Mouse (Mus musculus): ENCODE results near the gene Cit.

GRCm38 (mm10) chr5:115835291-115835690, 9.8 kb upstream of the Cit start:
- TF ChIP-seq POLR2A (IDR thresholded peaks at IDR 0.05; ENCODE audit: insufficient read length, low read depth) (no peak), MYOG (IDR thresholded peaks at IDR 0.05; ENCODE audit: control insufficient read depth in 1 of 3, insufficient read depth in 1 of 3, insufficient read length in 2 of 3, low read depth in 2 of 3) (no peak), TCF12 (IDR thresholded peaks at IDR 0.05; ENCODE audit: insufficient read depth, poor library complexity, severe bottlenecking) (no peak), E2F4 (IDR thresholded peaks at IDR 0.05; ENCODE audit: insufficient read depth) (no peak), POLR2AphosphoS2 (IDR thresholded peaks at IDR 0.05; ENCODE audit: insufficient read length, low read depth) (no peak), USF1 (IDR thresholded peaks at IDR 0.05; ENCODE audit: low read depth) (no peak), CEBPB (IDR thresholded peaks at IDR 0.05; ENCODE audit: insufficient read depth, poor library complexity, severe bottlenecking) (no peak)

All from myocyte (in vitro differentiated cells).